Mouse (Mus musculus): ENCODE results near the gene Tomm7. TPM values are rescaled to one million over a fixed set of nuclear protein-coding genes. Genes with fewer than 3 reads are reported as not detected.
"Not testable (repeated sequence)": the region's sequence is repeated elsewhere in the genome, so short reads cannot be mapped to it uniquely, and the experiment has no call there.

Tomm7 gene
- total RNA-seq, 4 experiments from 2014 or later: 65.2 to 74.8 (median 72.6) TPM

- not testable (repeated sequence) for DNase-seq (ENCODE audit: low spot score in 2 of 2)
Measured at GRCm38 (mm10) chr5:23852916-23853315, 9.0 kb upstream of the Tomm7 start.

DNA sequence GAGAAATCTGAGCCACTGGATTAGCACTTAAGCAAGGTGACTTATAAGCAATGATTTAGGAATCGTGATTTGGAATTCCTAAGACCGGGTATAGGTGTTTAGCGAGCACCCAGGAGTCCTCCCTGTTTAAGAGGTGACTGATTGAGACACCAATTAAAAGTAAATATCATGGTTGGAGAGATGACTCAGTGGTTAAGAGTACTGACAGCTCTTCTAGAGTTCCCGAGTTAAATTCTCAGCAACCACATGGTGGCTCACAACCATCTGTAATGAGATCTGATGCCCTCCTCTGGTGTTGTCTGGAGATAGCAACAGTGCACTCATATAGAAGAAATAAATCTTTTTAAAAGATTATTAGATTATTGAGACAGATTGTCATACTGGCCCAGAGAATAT, 7.2 kb upstream of the Tomm7 start:
- DNase-seq (ENCODE audit: low spot score in 2 of 2): not testable (repeated sequence)

GRCm38 (mm10) chr5:23850345-23851159, 6.6 kb upstream of the Tomm7 start:
- peak; percentile 83 to 86 for DNase-seq (ENCODE audit: low spot score in 2 of 2)

DNA sequence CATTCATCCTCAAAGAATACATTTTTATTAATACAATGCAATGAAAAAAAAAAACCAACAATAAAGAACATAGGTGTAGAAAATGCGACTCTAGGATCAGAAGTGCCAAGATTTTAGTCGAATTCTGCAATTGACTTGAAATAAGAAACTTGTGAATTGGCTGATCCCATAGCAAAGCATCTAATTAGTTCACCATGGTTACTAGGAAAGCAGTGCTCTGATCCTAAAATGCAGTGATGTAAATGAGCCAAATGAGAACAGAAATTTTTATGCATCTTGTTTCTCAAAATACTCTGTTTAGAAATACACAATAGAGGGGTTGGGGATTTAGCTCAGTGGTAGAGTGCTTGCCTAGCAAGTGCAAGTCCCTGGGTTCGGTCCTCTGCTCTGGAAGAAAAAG, 1.2 kb upstream of the Tomm7 start:
- no peak for DNase-seq (ENCODE audit: low spot score in 2 of 2)

DNA sequence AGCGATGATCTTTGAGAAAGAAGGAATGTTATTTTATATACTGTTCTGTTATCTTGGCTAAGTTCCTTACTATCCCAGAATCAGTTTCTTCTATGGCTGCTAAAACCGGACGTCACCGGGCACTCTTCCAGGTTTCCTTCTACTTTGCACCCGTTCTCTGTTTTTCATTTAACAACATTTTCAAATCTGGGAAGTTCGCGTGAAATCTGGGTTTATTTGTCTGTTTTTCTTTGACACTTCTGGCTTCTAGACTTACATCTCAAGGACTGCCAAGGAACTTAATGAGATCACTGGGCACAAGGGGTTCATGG, 525 bp upstream of the Tomm7 start:
- no peak for DNase-seq (ENCODE audit: low spot score in 2 of 2)

DNA sequence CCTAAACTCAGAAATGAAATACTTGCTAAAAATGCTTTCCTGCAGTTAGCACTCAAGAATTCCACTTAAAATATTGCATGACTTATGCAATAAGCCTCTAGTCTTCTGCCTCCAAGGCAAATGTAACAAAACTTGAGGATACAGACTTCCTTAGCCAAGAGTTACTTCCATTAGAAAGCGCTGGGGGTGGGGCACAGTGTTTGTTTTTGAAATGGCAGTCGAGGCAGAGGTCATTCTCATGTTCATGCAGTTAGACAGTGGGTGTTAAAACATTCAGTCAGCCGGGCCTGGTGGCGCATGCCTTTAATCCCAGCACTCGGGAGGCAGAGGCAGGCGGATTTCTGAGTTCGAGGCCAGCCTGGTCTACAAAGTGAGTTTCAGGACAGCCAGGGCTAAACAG, 5.8 kb downstream of the Tomm7 start:
- DNase-seq (ENCODE audit: low spot score in 2 of 2): no peak

DNA sequence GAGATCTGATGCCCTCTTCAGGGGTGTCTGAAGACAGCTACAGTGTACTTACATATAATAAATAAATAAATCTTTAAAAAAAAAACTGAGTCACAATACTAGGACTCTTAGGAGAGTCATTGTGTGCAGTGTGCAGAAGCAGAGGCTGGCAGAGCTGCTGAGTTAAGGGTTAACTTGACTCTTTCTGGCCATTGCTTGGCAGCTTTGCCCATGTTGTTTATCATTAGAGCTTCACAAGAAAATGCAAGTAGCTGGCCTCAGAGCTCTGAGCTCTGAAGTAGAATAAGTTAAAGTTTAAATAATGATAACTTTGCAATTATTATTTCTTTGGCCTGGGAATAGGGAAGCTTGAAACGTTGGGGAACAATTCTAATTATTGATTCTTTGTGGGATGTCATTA, 8.3 kb downstream of the Tomm7 start:
- not testable (repeated sequence) for DNase-seq (ENCODE audit: low spot score in 2 of 2)

DNA sequence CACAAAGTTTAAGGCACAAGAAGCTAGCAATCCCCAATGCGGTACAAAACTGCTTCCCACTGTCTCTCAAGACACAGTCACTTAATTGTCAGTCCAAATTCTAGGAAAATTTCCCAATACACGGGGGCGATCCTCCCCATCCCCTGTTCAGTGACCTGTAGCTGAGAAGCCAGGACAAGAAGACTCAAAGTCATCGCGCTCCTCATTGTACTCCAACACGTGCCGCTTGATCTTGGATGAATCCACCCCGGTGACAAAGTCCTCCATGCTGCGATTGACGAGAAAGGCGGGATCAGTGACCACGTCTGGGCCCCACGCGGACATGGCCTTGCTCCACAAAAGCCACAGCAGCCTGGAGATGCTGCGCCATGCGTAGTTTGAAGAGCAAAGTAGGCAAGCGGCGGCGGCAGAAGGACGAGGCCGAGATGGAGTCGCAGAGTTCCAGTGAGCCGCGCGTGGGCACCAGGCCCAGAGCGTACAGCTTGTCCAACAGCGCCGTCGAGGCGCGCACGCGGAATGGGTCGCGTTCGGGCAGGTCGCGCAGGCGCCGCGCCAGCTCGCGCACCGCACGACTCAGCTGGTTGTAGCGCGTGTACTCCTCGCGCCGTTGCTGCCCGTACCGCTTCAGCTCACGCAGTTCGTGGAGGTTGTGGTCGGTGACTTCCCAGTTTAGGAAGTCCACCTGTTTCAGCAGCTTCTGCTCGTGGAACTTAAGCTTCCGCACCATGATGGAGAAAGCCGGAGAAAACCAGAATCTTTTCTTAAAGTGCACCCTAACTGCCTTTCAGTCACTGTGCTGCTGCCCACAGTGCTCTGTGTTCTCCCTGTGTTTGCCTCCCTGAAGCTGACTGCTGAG, 12.8 kb downstream of the Tomm7 start:
- peak in 1 of 2 experiments; percentile 8 for DNase-seq (ENCODE audit: low spot score in 2 of 2)

DNA sequence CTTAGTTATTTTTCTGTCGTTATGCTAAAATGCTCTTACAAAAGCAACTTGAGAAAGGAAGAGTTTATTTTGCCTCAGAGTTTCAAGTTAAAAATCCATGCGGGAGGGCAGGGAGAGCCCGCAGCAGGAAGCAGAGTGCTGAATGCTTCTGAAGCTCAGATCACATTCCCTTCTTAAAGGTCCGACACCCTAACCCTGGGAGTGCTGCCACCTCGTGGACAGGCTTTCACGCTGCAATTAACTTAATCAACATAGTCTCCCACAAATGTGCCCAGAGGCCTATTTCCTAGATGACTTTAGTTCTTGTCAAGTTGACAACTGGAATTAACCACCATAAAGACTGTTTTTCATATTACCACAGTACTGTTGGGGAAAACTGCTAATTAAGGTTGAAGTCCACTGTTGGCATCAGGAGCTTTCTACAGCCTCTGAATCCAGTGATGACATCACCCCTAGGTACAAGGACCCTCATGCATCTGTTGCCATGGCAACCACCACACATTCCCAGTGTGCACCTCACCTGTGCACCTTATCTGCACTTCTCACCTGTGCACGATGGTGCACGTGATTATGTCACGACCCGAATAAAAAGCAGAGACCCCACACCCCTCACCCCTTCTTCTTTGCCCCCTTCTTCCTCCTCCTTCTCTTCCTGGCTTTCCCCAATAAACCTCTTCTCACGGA, 17.5 kb downstream of the Tomm7 start:
- peak in 1 of 2 experiments; percentile 13 for DNase-seq (ENCODE audit: low spot score in 2 of 2)

DNA sequence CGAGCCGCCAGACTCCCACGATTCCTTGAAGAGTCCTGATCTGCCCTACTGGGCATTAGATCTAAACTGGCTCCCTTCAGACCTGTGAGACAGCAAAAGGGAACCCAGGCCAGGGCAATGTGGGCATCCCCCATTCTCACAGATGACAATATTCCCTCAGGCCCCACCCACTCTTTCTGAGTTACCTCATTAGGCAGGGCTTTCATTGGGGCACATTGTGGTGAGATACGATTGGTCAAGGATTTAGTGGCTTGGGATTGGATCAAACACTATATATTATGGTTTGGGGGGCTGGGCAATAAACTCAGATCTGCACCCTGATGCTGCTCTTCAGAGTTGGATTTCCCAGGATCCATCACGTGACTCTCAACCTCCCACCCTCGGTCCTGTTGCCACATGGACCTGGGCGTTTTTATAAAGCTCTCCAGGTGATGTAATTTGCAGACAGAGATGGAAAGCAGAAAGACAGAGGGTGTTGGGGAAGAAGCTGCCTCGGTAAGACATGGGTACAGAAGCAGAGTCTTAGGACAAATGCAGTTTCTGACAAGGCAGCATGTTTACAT, 19.7 kb downstream of the Tomm7 start:
- no peak for DNase-seq (ENCODE audit: low spot score in 2 of 2)

GRCm38 (mm10) chr5:23822306-23822705, 21.7 kb downstream of the Tomm7 start:
- no peak for DNase-seq (ENCODE audit: low spot score in 2 of 2)

DNA sequence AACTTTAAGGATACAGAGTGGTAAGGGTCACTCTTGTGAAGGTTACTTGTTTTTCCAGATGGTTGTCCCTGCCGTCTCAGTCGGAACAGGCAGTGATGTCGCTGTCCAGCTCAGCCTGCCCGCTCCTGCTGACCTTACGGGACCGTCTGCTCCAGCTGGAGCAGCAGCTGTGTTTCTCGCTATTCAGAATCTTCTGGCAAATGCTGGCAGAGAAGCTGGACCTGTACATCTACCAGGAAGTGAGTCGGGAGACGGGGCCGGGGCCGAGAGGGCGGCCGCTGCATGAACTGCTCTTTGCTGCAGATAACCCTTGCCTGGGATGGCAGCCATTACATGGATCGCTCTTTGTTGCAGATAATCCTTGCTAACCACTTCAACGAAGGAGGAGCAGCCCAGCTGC, 27.3 kb downstream of the Tomm7 start:
- no peak for DNase-seq (ENCODE audit: low spot score in 2 of 2)

- no peak for DNase-seq (ENCODE audit: low spot score in 2 of 2)
Measured at GRCm38 (mm10) chr5:23814841-23815240, 29.1 kb downstream of the Tomm7 start.

GRCm38 (mm10) chr5:23792726-23793125, 51.2 kb downstream of the Tomm7 start:
- DNase-seq (ENCODE audit: low spot score in 2 of 2): no peak

GRCm38 (mm10) chr5:23789078-23789612, 54.8 kb downstream of the Tomm7 start:
- DNase-seq (ENCODE audit: low spot score in 2 of 2): no peak

Other genes starting within 250 kb of the Tomm7 start
- 10 to 100 TPM; 26.2 to 32.1 (median 28.7) TPM for gene Srpk2, start 159.5 kb downstream of the Tomm7 start, total RNA-seq (2022)
- 10 to 100 TPM in 2 of 4 experiments, 1 to 10 TPM in 2; 8.4 to 14.4 (median 10.1) TPM for gene Pus7, start 60.5 kb downstream of the Tomm7 start, total RNA-seq (2022)
- gene Rint1, start 56.5 kb downstream of the Tomm7 start, total RNA-seq (2022): 1 to 10 TPM; 7.1 to 9.2 (median 7.9) TPM
- gene Fam126a, start 186.5 kb upstream of the Tomm7 start, total RNA-seq (2022): 1 to 10 TPM; 4.1 to 5.9 (median 4.7) TPM